Mouse (Mus musculus): ENCODE data around the gene Cdk9. TPM values are rescaled to one million over a fixed set of nuclear protein-coding genes. Genes with fewer than 3 reads are reported as not detected.
A peak's percentile ranks its signal among the peaks of the same experiment; 100 is the strongest.

The Cdk9 gene
- polyA plus RNA-seq, 1 experiment from 2014 or later, result 132 TPM

- whole genome bisulfite sequencing, result 90% methylated on average over 19 of the region's 19 CpGs
- Histone ChIP-seq H3K4me1 (peaks cover 13% of the 10 kb centered on the region), H3K27me3 (ENCODE audit: low read depth, poor library complexity, severe bottlenecking) (no peaks in the 10 kb centered on the region), H3K27ac (replicated peaks) (peak overlapping the region; percentile 28; the same call in 1 of the 2 replicates), H3K9me3 (replicated peaks) (no peaks in the 10 kb centered on the region), H3K4me3 (no peak overlapping the region), H3K36me3 (peaks cover 52% of the 10 kb centered on the region)
- no peak for DNase-seq (ENCODE audit: low spot score)
Observed at GRCm38 (mm10) chr2:32680961-32681650, 31.8 kb downstream of the Cdk9 start.

GRCm38 (mm10) chr2:32680051-32680451 is 32.8 kb downstream of the Cdk9 start:
- Histone ChIP-seq H3K36me3 (peaks cover 41% of the 10 kb centered on the region), H3K4me1 (peaks cover 13% of the 10 kb centered on the region), H3K4me3 (no peak overlapping the region), H3K27me3 (ENCODE audit: low read depth, poor library complexity, severe bottlenecking) (no peaks in the 10 kb centered on the region), H3K9me3 (replicated peaks) (no peaks in the 10 kb centered on the region), H3K27ac (replicated peaks) (peak overlapping the region; percentile 53; the same call in 1 of the 2 replicates)
- WGBS, result 67% methylated on average over 7 of the region's 7 CpGs
- DNase-seq (ENCODE audit: low spot score), result no peak

GRCm38 (mm10) chr2:32677683-32678082 is 35.2 kb downstream of the Cdk9 start:
- DNase-seq (ENCODE audit: low spot score), result no peak
- no peak overlapping the region for H3K4me3 ChIP-seq

GRCm38 (mm10) chr2:32676821-32677220 is 36.1 kb downstream of the Cdk9 start:
- Histone ChIP-seq H3K4me3 (no peak overlapping the region), H3K4me1 (peaks cover 11% of the 10 kb centered on the region), H3K9me3 (replicated peaks) (no peaks in the 10 kb centered on the region), H3K36me3 (peaks cover 9% of the 10 kb centered on the region; the same call in 1 of the 2 replicates), H3K27me3 (ENCODE audit: low read depth, poor library complexity, severe bottlenecking) (no peaks in the 10 kb centered on the region), H3K27ac (replicated peaks) (no peak overlapping the region)
- 87% methylated on average over 3 of the region's 3 CpGs for WGBS
- DNase-seq (ENCODE audit: low spot score), result no peak

More at GRCm38 (mm10) chr2:32677683-32678082, 35.2 kb downstream of the Cdk9 start:
- WGBS, result 93% methylated on average over 7 of the region's 7 CpGs
- peaks cover 17% of the 10 kb centered on the region for H3K36me3 ChIP-seq
- H3K27me3 ChIP-seq (ENCODE audit: low read depth, poor library complexity, severe bottlenecking), result no peaks in the 10 kb centered on the region
- no peak overlapping the region for H3K27ac ChIP-seq (replicated peaks)
- peaks cover 13% of the 10 kb centered on the region for H3K4me1 ChIP-seq
- H3K9me3 ChIP-seq (replicated peaks), result no peaks in the 10 kb centered on the region

- Histone ChIP-seq H3K36me3 (no peaks in the 10 kb centered on the region), H3K4me1 (peaks cover 6% of the 10 kb centered on the region), H3K4me3 (no peak overlapping the region), H3K27ac (replicated peaks) (no peak overlapping the region; the same call in 1 of the 2 replicates), H3K9me3 (replicated peaks) (no peaks in the 10 kb centered on the region), H3K27me3 (ENCODE audit: low read depth, poor library complexity, severe bottlenecking) (no peaks in the 10 kb centered on the region)
- WGBS, result 87% methylated on average over 16 of the region's 16 CpGs
- DNase-seq (ENCODE audit: low spot score), result no peak
Observed at GRCm38 (mm10) chr2:32673176-32673917, 39.5 kb downstream of the Cdk9 start.

GRCm38 (mm10) chr2:32671907-32672595 is 40.8 kb downstream of the Cdk9 start:
- no peaks in the 10 kb centered on the region for H3K9me3 ChIP-seq (replicated peaks)
- no peak for DNase-seq (ENCODE audit: low spot score)
- H3K4me3 ChIP-seq, result no peak overlapping the region
- H3K27ac ChIP-seq (replicated peaks), result no peak overlapping the region
- peaks cover 16% of the 10 kb centered on the region for H3K4me1 ChIP-seq
- 72% methylated on average over 9 of the region's 9 CpGs for WGBS
- no peaks in the 10 kb centered on the region for H3K27me3 ChIP-seq (ENCODE audit: low read depth, poor library complexity, severe bottlenecking)
- H3K36me3 ChIP-seq, result no peaks in the 10 kb centered on the region

- Histone ChIP-seq H3K4me1 (peaks cover 16% of the 10 kb centered on the region), H3K27ac (replicated peaks) (no peak overlapping the region), H3K36me3 (no peaks in the 10 kb centered on the region), H3K27me3 (ENCODE audit: low read depth, poor library complexity, severe bottlenecking) (no peaks in the 10 kb centered on the region), H3K9me3 (replicated peaks) (no peaks in the 10 kb centered on the region), H3K4me3 (no peak overlapping the region)
- 88% methylated on average over 9 of the region's 9 CpGs for WGBS
- no peak for DNase-seq (ENCODE audit: low spot score)
Observed at GRCm38 (mm10) chr2:32671147-32671546, 41.7 kb downstream of the Cdk9 start.

- Histone ChIP-seq H3K27me3 (ENCODE audit: low read depth, poor library complexity, severe bottlenecking) (no peaks in the 10 kb centered on the region), H3K4me3 (no peak overlapping the region), H3K4me1 (peaks cover 25% of the 10 kb centered on the region), H3K27ac (replicated peaks) (no peak overlapping the region), H3K9me3 (replicated peaks) (no peaks in the 10 kb centered on the region), H3K36me3 (no peaks in the 10 kb centered on the region)
- DNase-seq (ENCODE audit: low spot score), result no peak
- 85% methylated on average over 3 of the region's 3 CpGs for WGBS
Observed at GRCm38 (mm10) chr2:32669876-32670275, 43.0 kb downstream of the Cdk9 start.

- H3K27ac ChIP-seq (replicated peaks), result peak overlapping the region; percentile 77
- WGBS, result 79% methylated on average over 7 of the region's 7 CpGs
- no peaks in the 10 kb centered on the region for H3K36me3 ChIP-seq
- no peak for DNase-seq (ENCODE audit: low spot score)
- H3K4me1 ChIP-seq, result peaks cover 25% of the 10 kb centered on the region
- no peaks in the 10 kb centered on the region for H3K9me3 ChIP-seq (replicated peaks)
- no peak overlapping the region for H3K4me3 ChIP-seq
- no peaks in the 10 kb centered on the region for H3K27me3 ChIP-seq (ENCODE audit: low read depth, poor library complexity, severe bottlenecking)
Observed at GRCm38 (mm10) chr2:32668176-32668575, 44.7 kb downstream of the Cdk9 start.

- H3K27me3 ChIP-seq (ENCODE audit: low read depth, poor library complexity, severe bottlenecking), result no peaks in the 10 kb centered on the region
- H3K27ac ChIP-seq (replicated peaks), result peak overlapping the region; percentile 77
- DNase-seq (ENCODE audit: low spot score), result peak; percentile 45
- H3K4me1 ChIP-seq, result peaks cover 25% of the 10 kb centered on the region
- H3K36me3 ChIP-seq, result no peaks in the 10 kb centered on the region
- no peaks in the 10 kb centered on the region for H3K9me3 ChIP-seq (replicated peaks)
- H3K4me3 ChIP-seq, result no peak overlapping the region
- WGBS, result 39% methylated on average over 11 of the region's 11 CpGs
Observed at GRCm38 (mm10) chr2:32667775-32668174, 45.1 kb downstream of the Cdk9 start.

GRCm38 (mm10) chr2:32665853-32666252 is 47.0 kb downstream of the Cdk9 start:
- no peak for DNase-seq (ENCODE audit: low spot score)
- H3K4me1 ChIP-seq, result peaks cover 38% of the 10 kb centered on the region
- H3K27me3 ChIP-seq (ENCODE audit: low read depth, poor library complexity, severe bottlenecking), result no peaks in the 10 kb centered on the region
- WGBS, result 86% methylated on average over 6 of the region's 6 CpGs
- H3K36me3 ChIP-seq, result no peaks in the 10 kb centered on the region
- peak overlapping the region; percentile 7; the same call in 1 of the 2 replicates for H3K27ac ChIP-seq (replicated peaks)
- no peaks in the 10 kb centered on the region for H3K9me3 ChIP-seq (replicated peaks)
- H3K4me3 ChIP-seq, result no peak overlapping the region

GRCm38 (mm10) chr2:32665345-32665744 is 47.5 kb downstream of the Cdk9 start:
- H3K27me3 ChIP-seq (ENCODE audit: low read depth, poor library complexity, severe bottlenecking), result no peaks in the 10 kb centered on the region
- H3K4me3 ChIP-seq, result no peak overlapping the region
- H3K27ac ChIP-seq (replicated peaks), result peak overlapping the region; percentile 50; the same call in 1 of the 2 replicates
- H3K4me1 ChIP-seq, result peaks cover 38% of the 10 kb centered on the region
- WGBS, result 85% methylated on average over 8 of the region's 8 CpGs
- H3K36me3 ChIP-seq, result no peaks in the 10 kb centered on the region
- no peak for DNase-seq (ENCODE audit: low spot score)
- H3K9me3 ChIP-seq (replicated peaks), result no peaks in the 10 kb centered on the region

Data from midbrain, embryonic 10.5 days (tissue).